Mouse (Mus musculus) lung, postnatal 10 days (tissue): Measurements from ENCODE around the gene Trp53rkb.

Experiments used
- DNase-seq: peaks from one replicate; pipeline ENCODE4 v3.0.0; 2021

Trp53rkb gene

DNA sequence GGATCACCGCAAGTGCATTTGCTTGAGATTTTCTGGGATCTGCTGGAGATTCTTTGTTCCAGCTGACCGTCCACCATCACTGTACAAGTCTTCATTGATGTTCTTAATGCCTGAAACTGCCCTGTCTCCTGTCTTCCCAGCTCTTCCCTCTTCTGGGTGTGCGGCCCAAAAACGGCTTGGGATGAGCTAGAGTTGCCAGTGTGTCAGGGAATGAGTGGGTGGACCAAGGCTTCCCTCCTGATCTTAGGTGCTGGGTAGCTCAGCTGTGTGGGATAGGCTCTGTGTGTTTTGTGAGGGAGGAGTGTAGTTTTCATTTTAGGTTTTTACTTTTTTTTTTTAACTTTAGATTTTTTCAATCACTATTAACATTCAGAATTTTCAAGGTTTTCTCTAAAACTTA lies 42.5 kb downstream of the Trp53rkb start:
- no peak for DNase-seq

DNA sequence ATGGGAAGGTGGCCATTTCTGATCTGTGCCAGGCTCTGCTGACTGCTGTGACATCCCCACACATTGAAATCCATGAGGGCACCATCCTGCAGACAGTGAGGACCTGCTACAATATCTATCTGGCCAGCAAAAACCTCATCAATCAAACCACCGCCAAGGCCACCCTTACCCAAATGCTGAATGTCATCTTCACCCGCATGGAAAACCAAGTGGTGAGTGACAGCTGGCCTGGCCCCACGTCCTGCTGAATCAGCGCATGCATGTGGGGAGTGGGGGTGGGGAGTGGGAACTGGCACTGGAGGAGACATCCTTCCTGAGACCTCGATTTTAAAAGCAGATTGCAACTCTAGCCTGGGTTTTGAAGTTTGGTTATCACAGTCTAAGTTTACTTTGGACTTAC lies 43.2 kb downstream of the Trp53rkb start:
- no peak for DNase-seq

DNA sequence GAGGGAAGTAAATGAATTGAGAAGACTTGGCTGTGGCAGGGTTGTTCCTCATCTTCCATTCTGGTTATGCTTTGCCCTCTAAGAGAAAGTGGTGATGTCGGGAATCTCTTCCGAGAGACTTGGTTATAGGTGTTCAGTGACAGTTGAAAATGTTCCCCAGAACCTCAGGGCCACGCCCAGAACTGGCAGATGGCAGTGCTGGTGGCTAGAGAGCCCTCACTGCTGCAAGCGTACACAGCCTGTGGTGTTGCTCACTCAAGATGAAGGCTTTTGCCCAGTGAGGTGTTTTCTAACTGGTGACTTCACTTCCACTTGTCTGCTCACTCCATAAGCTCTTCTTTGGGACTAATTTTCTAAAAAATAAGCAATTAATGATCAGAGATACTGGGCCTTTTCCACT lies 49.5 kb downstream of the Trp53rkb start:
- DNase-seq = no peak
